Mouse (Mus musculus) c-Kit-positive CD71-positive TER-119-negative erythroid progenitor cells, embryonic 14.5 days (primary cell): ENCODE data around the gene Trak1.
A peak's percentile ranks its signal among the peaks of the same experiment; 100 is the strongest.

Experiments used
- DNase-seq: peaks from one replicate; pipeline ENCODE4 v3.0.0-alpha.2; 2013; ENCODE audit warnings: low read depth

The Trak1 gene

GRCm38 (mm10) chr9:121295221-121295620 is 2.1 kb upstream of the Trak1 start:
- no peak for DNase-seq

DNA sequence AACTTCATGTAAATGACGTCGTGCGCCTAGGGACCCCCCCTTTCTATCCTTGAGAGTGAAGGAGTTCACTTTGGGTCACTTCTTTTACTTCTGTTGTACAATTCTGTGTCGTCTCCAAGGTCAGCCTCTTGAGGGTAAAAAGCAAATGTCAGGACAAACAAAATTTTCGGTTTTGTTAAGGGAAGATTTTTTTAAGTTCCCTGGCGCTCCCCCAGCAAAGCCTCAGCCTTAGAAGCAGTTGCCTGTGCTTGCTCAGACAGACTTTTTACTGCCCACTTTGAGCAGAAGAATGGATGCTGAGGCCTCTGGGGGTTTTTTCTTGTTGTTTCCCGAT is 730 bp downstream of the Trak1 start:
- no peak for DNase-seq

GRCm38 (mm10) chr9:121298411-121299091 is 1.2 kb downstream of the Trak1 start:
- no peak for DNase-seq

- no peak for DNase-seq
Observed at GRCm38 (mm10) chr9:121299223-121299755, 2.0 kb downstream of the Trak1 start.

DNA sequence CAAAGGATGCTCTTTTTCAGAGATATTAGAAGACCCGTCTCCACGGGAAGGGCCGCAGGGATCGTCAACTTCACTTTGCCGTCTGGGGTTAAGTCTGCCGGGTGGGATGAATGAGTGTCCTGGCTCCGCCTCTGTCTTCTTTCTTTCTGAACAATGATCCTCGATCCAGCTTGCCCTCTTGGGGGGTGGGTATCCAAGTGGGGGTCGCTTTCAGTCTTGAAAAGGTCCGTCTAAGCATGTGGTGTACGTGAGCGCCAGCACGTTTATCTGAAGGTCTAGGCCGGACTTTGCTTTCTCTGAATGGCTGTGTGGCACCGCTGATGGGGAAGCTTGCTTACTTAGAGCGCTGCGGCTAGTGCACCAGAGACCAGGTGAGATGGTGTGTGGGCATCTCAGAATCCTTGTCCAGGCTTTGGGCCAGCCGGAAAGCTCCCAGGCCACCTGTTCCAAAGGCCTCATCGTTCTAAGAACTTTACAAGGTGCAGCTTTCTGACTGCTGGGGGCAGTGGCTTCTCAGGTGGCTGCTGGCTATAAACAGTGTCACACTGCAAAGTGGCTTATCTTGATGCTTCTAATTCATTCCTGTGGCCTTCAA is 2.8 kb downstream of the Trak1 start:
- no peak for DNase-seq

DNA sequence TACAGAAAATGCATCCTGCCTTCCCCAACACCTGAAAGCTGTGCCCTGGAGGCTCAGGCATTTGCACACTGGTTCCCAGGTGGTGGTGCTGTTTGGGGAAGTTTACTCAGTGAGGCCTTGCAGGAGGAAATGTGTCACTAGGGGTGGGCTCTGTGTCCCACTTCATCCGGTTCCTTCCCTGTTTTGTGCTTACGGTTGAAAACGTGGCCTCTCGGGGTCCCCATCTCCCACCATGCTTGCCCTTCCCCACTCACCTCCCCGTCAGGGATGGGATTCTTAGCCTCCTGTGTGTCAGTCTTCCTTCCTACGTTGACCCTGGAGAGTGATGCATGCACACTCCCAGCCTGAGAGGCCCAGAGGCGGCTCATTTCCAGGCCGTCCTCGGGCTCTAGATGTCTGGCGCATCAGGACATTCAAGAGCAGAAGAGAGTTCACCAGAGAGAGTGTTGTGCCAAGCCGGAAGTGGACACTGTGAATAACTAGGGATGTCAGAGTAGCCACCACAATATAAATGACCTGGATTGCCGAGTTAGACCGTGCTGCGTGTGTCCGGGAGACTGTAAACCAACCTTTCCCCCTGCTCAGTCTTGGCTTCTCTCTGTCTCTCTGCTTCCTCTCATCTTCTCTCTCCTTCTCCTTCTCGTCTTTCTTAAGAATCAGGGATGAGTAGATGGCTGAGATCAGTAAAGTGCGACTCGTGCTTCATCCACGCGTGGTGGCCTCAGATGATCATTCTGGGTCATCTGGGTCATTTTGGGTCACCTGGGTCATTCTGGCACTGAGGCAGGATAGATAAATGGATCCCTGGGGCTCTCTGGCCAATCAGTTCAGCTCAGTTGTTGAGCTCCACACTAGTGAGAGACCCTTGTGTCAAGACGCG is 4.0 kb downstream of the Trak1 start:
- DNase-seq: no peak

GRCm38 (mm10) chr9:121302543-121302942 is 5.2 kb downstream of the Trak1 start:
- no peak for DNase-seq

DNA sequence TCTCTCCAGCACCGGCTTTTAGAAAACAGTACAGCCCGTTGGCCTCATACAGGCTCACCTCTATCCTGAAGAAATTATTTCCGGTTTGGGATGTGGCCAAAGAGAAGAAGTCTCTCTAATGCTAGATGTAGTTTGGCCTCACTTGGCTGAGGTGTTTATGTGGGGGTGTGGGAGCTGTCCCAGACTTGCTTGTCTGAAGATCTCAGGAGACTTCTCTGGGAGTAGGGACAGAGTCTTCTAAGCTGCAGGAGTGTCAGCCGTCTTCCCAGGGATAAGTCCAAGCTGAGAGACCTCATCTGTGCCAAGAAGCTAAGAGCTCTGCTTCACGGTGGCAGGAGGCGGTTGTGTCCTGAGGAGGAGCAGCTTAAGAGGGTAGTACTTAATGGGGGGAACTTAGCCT is 5.8 kb downstream of the Trak1 start:
- DNase-seq: no peak

- DNase-seq: no peak
Observed at GRCm38 (mm10) chr9:121303748-121304147, 6.4 kb downstream of the Trak1 start.

- DNase-seq: no peak
Observed at GRCm38 (mm10) chr9:121304520-121304919, 7.2 kb downstream of the Trak1 start.

GRCm38 (mm10) chr9:121305456-121305855 is 8.2 kb downstream of the Trak1 start:
- no peak for DNase-seq

- DNase-seq: no peak
Observed at GRCm38 (mm10) chr9:121309287-121309686, 12.0 kb downstream of the Trak1 start.

- DNase-seq: no peak
Observed at GRCm38 (mm10) chr9:121310501-121310900, 13.2 kb downstream of the Trak1 start.

- DNase-seq: no peak
Observed at GRCm38 (mm10) chr9:121311846-121312236, 14.5 kb downstream of the Trak1 start.

DNA sequence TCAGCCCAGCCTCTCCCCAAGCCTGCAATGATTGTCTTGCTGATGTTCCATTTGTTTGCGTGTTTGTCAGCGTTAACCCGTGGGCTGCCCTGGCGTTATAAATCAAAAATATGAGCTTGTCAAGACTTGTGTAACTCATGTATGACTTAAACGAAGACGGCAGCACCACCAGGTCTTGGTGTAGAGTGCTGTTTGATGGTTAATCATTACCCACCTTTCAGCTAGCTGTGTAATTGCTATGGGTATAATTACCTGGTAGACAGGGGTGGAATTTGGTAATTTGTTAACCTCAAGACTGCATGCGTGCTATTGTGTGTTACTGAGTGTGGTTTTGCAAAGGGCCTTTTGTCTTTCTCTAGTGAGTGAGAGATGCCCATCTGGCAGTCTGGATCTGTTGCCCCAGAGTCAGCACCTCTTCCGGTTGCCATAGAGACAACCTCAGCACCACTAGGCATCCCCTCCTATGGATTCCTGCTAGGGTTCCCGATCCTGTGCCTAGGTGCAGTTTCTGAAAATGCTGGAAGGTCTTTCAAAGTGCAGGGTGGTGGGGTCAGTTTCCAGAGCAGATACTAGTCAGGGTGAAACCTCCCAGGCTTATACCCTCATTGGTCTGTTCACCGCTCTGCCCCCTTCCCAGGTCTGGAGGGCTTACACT is 15.1 kb downstream of the Trak1 start:
- no peak for DNase-seq

DNA sequence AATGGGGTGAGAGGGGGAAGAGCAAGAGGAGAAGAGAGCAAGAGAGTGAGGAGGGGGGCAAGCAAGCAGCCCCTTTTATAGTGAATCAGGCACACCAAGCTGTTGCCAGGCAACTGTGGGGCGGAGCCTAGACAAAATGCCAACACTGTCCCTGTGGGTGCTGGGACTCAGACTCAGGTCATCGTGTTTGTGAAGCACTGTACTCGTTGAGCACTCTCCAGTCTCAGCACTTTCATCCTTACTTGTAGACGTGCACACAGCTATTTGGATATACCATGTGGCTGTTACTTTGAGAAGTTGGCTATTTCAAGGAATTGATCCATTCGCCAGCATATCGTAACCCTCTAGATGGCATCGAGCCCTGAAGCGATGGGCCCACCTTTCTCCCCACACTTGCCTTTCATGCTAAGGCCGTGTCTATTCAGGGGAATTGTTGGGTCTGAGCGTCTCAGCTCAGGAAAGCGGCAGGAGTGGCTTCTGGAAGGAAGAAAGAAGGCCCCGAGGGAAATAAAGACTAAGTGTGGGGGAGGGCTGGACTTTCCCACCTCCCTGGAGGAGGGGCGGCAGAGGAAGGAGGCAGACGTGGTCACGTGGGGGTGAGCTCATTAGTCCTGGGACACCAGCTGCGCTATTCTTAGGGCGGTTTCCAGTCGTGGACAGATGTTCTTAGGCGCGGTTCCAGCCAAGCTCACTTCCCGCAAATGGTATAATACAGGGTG is 16.5 kb downstream of the Trak1 start:
- DNase-seq: peak; percentile 67

DNA sequence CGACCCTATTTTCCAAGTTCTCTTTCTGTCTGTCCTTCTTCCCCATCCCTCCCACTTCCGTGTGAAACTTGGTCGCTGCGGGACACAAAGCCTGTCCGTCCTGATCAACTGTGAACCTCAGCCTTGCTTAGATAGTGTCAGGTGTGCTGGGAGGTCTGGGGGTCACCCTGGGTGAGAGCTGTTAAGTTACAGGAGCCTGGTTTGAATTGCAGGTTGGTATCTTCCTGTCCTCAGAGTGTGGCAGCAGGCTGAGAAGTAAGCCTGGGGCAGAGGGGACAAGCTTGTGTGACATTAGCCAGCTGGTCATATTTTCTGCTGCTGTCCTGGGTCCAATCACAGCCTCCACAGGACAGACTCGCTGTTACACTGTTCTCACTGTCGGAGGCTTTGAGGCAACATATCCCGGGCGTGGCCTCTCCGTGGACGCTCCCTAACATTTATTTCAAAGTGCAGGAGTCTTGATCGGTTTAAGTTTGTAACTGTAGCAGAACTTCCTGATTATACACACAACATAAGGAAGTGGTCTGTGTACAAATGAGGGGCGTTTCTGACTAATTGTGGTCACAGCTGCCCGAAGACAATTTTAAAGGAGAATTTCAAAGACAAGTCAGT is 17.3 kb downstream of the Trak1 start:
- DNase-seq: no peak

DNA sequence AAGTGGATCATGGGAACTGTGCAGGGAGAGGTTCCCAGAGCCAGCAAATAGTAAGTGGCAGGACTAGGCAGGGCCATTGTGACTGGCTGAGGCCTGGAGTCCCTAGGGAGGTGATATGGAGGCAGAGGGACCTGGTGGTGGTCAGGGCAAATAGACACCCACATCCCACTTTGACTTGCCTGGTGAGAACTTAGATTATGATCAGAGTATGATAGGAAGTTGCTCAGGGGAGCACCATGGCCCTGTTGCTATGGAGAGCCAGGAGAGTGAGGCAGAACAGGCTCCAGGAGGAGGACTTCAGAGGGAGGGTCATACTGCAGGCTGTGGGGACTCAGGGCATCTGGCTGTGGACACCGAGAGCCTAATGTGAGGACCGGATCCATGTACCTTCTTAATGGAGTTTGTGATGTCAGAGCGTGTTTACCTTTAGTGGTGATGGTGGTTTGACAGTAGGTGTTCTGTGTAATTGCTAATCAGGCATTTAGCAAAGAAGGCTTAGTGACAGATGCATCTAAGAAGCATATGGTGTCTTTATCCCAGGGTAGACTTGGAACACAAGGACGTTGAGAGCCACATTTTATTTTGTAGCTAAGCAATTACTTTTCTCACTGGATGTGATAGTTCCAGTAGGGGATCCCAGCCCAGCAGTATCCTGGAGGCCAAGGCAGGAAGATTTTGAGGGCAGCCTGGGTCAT is 18.7 kb downstream of the Trak1 start:
- no peak for DNase-seq

GRCm38 (mm10) chr9:121316621-121317405 is 19.5 kb downstream of the Trak1 start:
- DNase-seq: no peak
